Mouse (Mus musculus): Measurements from ENCODE around the gene Basp1. TPM values are rescaled to one million over a fixed set of nuclear protein-coding genes. Genes with fewer than 3 reads are reported as not detected.

Basp1 gene
- 3.4 TPM for polyA plus RNA-seq (2014; fragmentation: Illumina TruSeq; extraction: RNeasy Lipid Tissue Mini Kit (QIAGEN cat#74804); ENCODE audit: low read depth, low replicate concordance)

GRCm38 (mm10) chr15:25413378-25413901 is at the start of gene Basp1:
Gene Basp1 (minus strand): TSS chr15:25413764.

Other genes with a start within 250 kb of the Basp1 start
- gene Myo10, start 208.8 kb upstream of the Basp1 start, polyA plus RNA-seq (2014; fragmentation: Illumina TruSeq; extraction: RNeasy Lipid Tissue Mini Kit (QIAGEN cat#74804); ENCODE audit: low read depth, low replicate concordance) = 30.0 TPM